Mouse (Mus musculus) G1E (cell line): ENCODE data around the gene Majin.

ENCODE experiments used
- CTCF ChIP-seq: IDR thresholded peaks from 2 replicates; pipeline ENCODE4 v1.5.1; 2012; ENCODE audit warnings: low read depth, low read length, inconsistent platforms, mixed read lengths
- GATA1 ChIP-seq: IDR thresholded peaks from 2 replicates; pipeline ENCODE4 v1.6.1; 2012; ENCODE audit warnings: borderline replicate concordance, low read length, inconsistent platforms, mixed read lengths
- POLR2AphosphoS5 ChIP-seq: IDR thresholded peaks from 2 replicates; pipeline ENCODE4 v1.6.1; 2012; ENCODE audit warnings: low read depth, low read length, inconsistent platforms; ENCODE audit not compliant: insufficient replicate concordance
- TAL1 ChIP-seq: conservative IDR thresholded peaks from 2 replicates; pipeline ENCODE4 v1.6.1; 2012; ENCODE audit warnings: low read depth, low read length, inconsistent platforms, mixed read lengths

DNA sequence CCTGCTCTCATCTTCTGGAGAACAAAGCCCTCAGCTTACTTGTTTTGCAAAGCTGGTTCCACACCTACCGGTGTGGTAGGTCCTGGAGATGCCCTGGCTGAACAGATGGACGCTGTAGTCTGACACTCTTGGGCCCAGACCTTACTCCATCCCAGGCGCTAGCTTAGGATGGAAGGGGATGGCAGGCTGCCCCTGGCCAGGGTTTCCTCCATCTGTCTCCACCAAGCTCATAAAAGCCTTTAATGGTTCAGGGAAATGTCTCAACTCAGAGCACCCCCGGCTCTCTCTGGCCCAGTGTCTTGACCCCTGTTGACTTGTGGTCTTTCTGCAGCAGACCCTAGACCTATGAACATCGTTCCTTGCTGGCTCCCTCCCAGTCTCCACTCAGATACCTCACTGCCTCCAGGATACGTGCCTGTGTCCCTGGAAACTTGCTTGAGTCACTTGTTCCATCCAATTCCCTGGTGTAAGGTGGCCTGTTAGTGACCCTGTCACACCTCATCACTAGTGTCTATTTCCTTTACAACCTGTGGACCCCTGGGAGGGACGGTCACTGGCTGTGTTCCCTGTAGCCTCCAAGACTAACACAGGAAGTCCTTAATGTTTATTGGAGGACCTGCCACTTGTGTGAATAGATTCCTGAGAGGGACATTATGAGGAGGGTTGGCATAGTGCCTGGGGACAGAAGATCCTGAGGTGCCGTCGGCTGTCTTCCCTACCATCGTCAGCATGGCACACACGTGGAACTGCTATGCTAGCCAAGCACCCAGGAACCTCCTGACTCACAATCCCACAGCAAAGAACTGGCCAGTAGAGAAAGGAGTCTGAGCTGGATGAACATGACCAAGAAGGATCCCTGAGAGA is 83.3 kb downstream of the Majin start:
- TF ChIP-seq CTCF (no peak), GATA1 (no peak), TAL1 (no peak), POLR2AphosphoS5 (no peak)
